Mouse (Mus musculus): Measurements from ENCODE around the gene Tmem44. TPM values are rescaled to one million over a fixed set of nuclear protein-coding genes. Genes with fewer than 3 reads are reported as not detected.

Tmem44 gene
- total and polyA plus RNA-seq, 2 experiments from 2014 or later: 44.6 to 83.9 TPM

DNA sequence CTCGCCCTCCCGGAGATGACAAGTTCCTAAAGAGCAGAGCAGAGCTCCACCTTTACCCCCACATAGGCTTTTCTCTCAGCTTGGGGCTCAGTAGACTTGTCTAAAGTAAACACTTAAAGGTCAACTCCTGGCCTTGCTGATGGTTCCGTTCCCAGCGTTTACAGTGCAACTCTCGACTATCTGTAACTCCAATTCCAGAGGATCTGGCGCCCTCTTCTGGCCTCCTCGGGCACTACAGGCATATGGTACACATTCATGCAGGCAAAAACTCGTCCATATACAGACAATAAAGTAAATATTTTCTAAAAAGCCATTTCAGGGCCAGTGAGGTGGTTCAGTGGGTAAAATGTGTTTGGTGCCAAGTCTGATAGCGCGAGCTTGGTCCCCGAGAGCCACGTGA, 35.2 kb downstream of the Tmem44 start:
- peaks cover 15% of the 10 kb centered on the region for H3K4me1 ChIP-seq (ENCODE audit: insufficient read depth, low read length)
- peak; percentile 66 for TF ChIP-seq CTCF (IDR thresholded peaks at IDR 0.05; ENCODE audit: low read depth)
- H3K4me3 ChIP-seq (ENCODE audit: low read length): no peak overlapping the region
- peak; percentile 50 for DNase-seq (ENCODE audit: low spot score)
- 0 out of 2 replicates have a peak, but pooled peaks cover 6% of the 10 kb centered on the region for H3K36me3 ChIP-seq (ENCODE audit: insufficient read depth, low read length)
- no peak overlapping the region for H3K4me2 ChIP-seq (ENCODE audit: low read depth, low read length)
- whole genome bisulfite sequencing: 68% methylated on average over 12 of the region's 12 CpGs
- H3K27me3 ChIP-seq (ENCODE audit: insufficient read depth, low read length): no peaks in the 10 kb centered on the region
- ATAC-seq: no peak
- H3K27ac ChIP-seq: no peak overlapping the region
- no peaks in the 10 kb centered on the region for H3K9me3 ChIP-seq (ENCODE audit: low read length)
- H3K9ac ChIP-seq (replicated peaks; ENCODE audit: low read length): no peak overlapping the region

DNA sequence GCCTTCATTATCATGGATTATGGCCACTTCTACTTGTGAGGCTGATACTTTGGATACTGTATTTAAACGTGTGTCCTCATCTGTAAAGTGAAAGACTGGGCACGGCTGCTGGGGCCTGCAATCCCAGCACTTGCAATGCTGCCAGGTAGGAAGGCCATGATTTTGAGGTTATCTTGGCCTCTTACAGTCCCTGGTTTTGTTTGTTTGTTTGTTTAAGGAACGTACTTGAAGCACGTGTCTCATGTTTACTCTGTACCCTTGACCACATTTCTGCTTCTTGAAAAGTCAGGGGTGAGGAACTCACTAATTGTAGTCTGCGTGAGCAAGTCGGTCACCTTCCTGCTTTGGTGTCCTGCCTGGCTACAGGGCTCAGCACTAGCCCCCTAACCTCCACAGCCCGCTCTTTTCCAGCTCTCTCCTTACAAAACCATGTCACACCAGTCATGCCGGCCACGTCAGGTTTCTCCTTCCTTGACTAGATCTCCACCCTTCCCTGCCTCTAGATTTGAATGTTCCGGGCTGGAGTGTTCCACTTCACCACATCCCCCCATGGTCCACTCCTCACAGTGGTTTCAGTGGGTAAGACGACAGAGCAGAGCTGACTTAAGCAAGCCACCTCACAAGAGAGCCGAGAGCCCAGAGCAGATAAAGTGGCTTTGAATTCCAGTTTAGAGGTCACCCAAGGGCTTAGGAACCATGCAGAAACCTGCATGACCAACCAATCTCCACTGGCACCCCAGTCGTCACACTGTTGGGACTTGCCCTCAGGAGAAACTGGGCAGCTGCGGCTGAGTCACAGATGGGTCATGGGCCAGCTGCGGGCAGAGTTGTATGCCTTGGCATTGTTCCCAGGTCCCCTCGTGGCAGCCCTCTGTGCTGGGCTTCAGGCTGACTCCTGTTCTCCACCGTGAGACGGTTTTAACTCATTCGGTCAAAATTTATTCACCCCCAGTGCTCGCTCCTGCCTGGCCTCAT, 37.3 kb downstream of the Tmem44 start:
- 0 out of 2 replicates have a peak overlapping the region, but pooled peaks have one; percentile 13 for H3K9ac ChIP-seq (replicated peaks; ENCODE audit: low read length)
- ATAC-seq: peak; percentile 48
- no peak for TF ChIP-seq CTCF (IDR thresholded peaks at IDR 0.05; ENCODE audit: low read depth)
- H3K9me3 ChIP-seq (ENCODE audit: low read length): no peaks in the 10 kb centered on the region
- H3K4me2 ChIP-seq (ENCODE audit: low read depth, low read length): no peak overlapping the region
- H3K36me3 ChIP-seq (ENCODE audit: insufficient read depth, low read length): 0 out of 2 replicates have a peak, but pooled peaks cover 6% of the 10 kb centered on the region
- peaks cover 15% of the 10 kb centered on the region for H3K4me1 ChIP-seq (ENCODE audit: insufficient read depth, low read length)
- H3K27me3 ChIP-seq (ENCODE audit: insufficient read depth, low read length): no peaks in the 10 kb centered on the region
- no peak overlapping the region for H3K4me3 ChIP-seq (ENCODE audit: low read length)
- no peak overlapping the region for H3K27ac ChIP-seq
- DNase-seq (ENCODE audit: low spot score): peak; percentile 62
- 61% methylated on average over 20 of the region's 20 CpGs for WGBS

DNA sequence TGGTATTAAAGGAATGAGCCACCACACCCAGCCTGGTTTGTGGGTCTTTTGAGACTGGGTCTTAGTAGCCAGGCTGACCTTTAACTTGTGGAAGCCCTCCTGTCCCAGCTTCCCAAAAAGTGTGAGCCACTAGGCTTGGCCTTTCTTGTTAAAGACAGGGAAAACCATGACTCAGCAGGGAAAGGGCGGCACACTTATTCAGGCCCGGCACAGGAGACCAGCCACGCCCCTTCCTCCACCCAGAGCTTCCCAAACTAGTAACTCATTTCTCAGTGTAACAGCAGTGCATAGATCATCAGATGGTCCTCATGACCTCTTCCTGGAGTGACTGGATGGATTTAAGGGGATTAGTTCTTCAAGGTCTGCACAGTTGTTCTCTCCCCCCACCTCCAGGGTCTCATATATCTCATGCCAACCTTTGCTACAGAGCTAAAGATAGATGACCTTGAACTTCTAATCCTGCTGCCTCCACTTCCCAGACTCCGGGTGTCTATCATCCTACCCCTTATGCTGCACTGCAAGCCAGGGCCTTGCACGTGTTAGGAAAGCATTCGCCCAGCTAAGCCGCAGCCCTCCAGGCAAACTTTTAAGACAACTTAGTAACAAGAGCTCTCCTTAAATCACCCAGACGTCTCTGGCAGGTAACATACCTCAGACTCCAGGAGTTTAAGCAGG, 38.1 kb downstream of the Tmem44 start:
- DNase-seq (ENCODE audit: low spot score): no peak
- Histone ChIP-seq H3K36me3 (ENCODE audit: insufficient read depth, low read length) (0 out of 2 replicates have a peak, but pooled peaks cover 6% of the 10 kb centered on the region), H3K9ac (replicated peaks; ENCODE audit: low read length) (0 out of 2 replicates have a peak overlapping the region, but pooled peaks have one; percentile 13), H3K27me3 (ENCODE audit: insufficient read depth, low read length) (no peaks in the 10 kb centered on the region), H3K27ac (no peak overlapping the region), H3K4me1 (ENCODE audit: insufficient read depth, low read length) (peaks cover 15% of the 10 kb centered on the region), H3K4me2 (ENCODE audit: low read depth, low read length) (no peak overlapping the region), H3K4me3 (ENCODE audit: low read length) (no peak overlapping the region), H3K9me3 (ENCODE audit: low read length) (no peaks in the 10 kb centered on the region)
- WGBS: 59% methylated on average over 8 of the region's 8 CpGs
- no peak for TF ChIP-seq CTCF (IDR thresholded peaks at IDR 0.05; ENCODE audit: low read depth)
- no peak for ATAC-seq

DNA sequence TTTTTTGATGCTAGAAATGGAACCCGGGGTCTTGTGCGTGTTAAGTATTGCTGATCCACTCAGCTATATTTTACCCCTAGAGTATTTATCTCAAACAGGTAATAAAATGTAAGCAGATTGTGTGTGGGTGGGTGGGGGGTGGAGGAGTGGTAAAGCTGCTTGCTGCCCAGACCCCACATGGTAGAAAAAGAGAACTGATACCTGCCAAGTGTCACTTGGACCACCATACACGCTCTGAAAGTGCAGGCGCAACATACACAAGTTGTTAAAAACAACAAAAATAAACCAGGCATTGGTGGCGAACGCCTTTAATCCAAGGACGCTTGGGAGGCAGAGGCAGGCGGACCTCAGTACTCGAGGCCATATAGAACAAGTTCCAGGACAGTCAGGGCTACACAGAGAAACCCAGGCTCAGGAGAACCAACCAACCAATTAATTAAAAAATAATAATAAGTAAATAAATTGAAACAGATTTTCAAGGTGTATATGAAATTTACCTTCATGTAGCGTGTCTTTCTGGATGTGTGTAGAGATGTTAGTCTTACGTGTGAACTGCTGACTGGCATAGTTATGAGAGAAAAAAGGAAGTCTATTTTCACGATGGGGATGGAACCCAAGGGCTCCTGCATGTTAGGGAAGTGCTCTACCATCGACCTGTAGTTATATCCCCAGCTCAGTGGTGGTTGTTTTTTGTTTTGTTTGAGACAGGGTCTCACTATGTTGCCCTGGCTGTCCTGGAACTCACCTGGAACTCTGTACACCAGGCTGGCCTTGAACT, 38.9 kb downstream of the Tmem44 start:
- Histone ChIP-seq H3K4me1 (ENCODE audit: insufficient read depth, low read length) (peaks cover 15% of the 10 kb centered on the region), H3K4me3 (ENCODE audit: low read length) (peak overlapping the region; percentile 61), H3K36me3 (ENCODE audit: insufficient read depth, low read length) (0 out of 2 replicates have a peak, but pooled peaks cover 6% of the 10 kb centered on the region), H3K27me3 (ENCODE audit: insufficient read depth, low read length) (no peaks in the 10 kb centered on the region), H3K4me2 (ENCODE audit: low read depth, low read length) (peak overlapping the region; percentile 74), H3K9ac (replicated peaks; ENCODE audit: low read length) (peak overlapping the region; percentile 81), H3K27ac (peak overlapping the region; percentile 95; the same call in 1 of the 2 replicates), H3K9me3 (ENCODE audit: low read length) (no peaks in the 10 kb centered on the region)
- WGBS: 79% methylated on average over 13 of the region's 13 CpGs
- DNase-seq (ENCODE audit: low spot score): no peak
- ATAC-seq: no peak
- no peak for TF ChIP-seq CTCF (IDR thresholded peaks at IDR 0.05; ENCODE audit: low read depth)

DNA sequence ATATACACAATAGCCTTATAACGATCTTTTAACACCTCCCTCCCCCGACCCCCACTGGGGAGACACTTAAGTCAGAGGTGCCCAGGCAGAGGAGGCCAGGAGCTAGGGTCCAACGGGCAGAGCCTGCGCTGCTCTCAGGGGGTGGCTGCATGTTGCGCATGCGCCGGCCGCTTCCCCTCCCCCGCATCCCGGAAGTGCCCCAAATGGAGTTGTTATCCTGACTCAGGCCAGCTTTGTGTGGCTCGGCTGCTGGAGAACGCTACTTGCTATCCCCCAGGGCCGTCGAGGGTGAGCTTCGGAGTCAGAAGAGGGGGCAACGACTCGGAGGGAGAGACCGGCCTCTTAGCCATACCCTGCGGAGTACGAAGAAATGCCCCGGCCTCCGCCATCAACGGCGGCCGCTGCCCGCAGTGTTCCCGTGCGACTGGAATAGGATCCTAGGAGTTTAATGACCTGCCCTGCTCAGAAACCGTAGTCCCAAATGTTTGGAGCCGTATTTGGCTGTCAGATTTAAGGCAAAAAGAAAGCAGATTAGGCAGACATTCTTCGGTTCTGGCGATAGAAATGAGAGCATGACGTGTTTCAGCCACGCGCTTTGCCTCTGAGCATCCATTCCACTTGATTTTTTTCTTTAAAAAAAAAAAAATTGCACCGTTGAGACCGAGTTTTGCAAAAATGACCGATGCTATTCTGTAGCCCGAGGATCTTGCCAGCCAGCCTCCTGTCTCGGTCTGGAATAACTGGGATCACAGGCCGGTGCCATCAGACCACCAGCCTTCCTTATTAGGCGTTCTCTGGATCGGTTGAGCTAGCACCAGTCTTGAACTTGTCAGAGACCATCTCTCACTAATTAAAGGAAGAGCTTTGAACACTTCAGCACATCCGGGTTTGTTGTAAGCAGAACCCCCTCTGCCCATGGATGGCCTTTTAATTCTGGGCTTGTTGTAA, 39.9 kb downstream of the Tmem44 start:
- ATAC-seq (peak; percentile 91), DNase-seq (ENCODE audit: low spot score) (peak; percentile 92)
- Histone ChIP-seq H3K27ac (peak overlapping the region; percentile 95), H3K4me1 (ENCODE audit: insufficient read depth, low read length) (peaks cover 15% of the 10 kb centered on the region), H3K9ac (replicated peaks; ENCODE audit: low read length) (peak overlapping the region; percentile 81), H3K4me2 (ENCODE audit: low read depth, low read length) (peak overlapping the region; percentile 74), H3K27me3 (ENCODE audit: insufficient read depth, low read length) (no peaks in the 10 kb centered on the region), H3K9me3 (ENCODE audit: low read length) (no peaks in the 10 kb centered on the region), H3K4me3 (ENCODE audit: low read length) (peak overlapping the region; percentile 61), H3K36me3 (ENCODE audit: insufficient read depth, low read length) (0 out of 2 replicates have a peak, but pooled peaks cover 6% of the 10 kb centered on the region)
- no peak for TF ChIP-seq CTCF (IDR thresholded peaks at IDR 0.05; ENCODE audit: low read depth)
- 2% methylated on average over 44 of the region's 44 CpGs for WGBS
